Mouse (Mus musculus) gastrocnemius, adult 18-20 months (tissue): ENCODE measurements at regions not wholly inside any gene's neighbourhood (a gene's known extent, or its start where the extent isn't known, plus 50 kb on each side); places are given as distances from the start of the nearest gene placed in this dataset.

Experiments used
- DNase-seq: peaks from one replicate; pipeline ENCODE4 v3.0.0; 2021; ENCODE audit warnings: low spot score

GRCm38 (mm10) chr1:98192671-98193070 lies 97.2 kb upstream of the Pam start:
- no peak for DNase-seq

GRCm38 (mm10) chr1:98192044-98192484 lies 96.6 kb upstream of the Pam start:
- no peak for DNase-seq

GRCm38 (mm10) chr1:98191331-98191730 lies 95.9 kb upstream of the Pam start:
- DNase-seq, result no peak

GRCm38 (mm10) chr1:98190741-98191140 lies 95.3 kb upstream of the Pam start:
- DNase-seq, result no peak

DNA sequence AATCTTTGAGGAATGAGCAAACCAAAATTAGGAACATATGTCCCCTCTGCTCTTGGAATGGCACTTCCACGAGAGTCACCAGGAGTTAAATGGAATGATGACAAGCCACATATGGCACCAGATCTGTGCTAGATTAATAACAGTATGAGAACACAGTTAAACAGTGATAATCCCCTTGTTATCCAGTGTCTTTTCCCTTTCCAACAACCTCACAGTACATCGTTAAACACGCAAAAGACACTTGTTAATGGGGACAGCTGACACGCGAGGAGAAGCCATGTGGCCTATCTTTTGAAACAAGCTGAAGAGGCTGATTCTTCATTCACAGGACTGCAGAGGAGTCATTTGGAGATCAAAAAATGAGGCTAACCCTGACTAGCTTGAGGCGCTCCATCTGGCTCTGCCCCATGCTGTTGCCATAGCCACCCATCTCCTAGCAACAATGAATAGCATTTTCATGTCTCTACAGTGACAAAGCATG lies 94.6 kb upstream of the Pam start:
- DNase-seq, result no peak

DNA sequence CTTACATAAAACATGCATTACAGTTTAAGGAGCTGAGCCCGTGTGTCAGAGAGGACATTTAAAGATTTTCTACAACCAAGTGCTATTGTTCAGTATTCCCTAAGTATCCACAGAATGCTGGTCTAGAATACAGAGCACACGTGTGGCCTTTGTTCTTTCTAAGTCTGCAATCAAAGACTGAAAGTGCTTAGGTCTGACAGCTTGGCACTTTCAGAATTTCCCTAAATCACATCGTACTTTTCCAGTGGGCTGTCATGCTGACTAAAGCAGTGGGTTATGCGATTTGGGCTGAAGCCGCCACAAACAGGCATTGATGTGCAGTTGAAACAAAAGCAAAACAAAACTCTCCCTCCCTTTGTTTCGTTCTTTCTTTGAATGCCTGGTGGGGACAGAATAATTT lies 84.9 kb upstream of the Pam start:
- no peak for DNase-seq

- DNase-seq, result peak; percentile 45
Measured at GRCm38 (mm10) chr1:98179030-98179429, 83.6 kb upstream of the Pam start.

DNA sequence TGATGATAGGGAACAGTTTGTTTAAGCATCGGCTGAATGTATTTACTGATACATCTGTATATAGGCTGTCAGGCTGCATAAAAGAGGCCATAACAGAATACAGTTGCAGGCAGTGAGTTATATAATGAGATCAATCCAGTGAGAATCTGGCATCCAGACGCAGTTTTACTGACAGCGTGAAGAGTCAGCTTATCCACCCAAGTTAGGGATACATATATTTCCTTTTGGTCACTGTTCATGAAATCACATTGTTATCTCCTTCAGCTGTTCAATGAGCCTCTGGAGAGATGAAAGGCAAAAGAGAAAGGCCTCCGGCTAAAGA lies 79.3 kb upstream of the Pam start:
- DNase-seq, result no peak

DNA sequence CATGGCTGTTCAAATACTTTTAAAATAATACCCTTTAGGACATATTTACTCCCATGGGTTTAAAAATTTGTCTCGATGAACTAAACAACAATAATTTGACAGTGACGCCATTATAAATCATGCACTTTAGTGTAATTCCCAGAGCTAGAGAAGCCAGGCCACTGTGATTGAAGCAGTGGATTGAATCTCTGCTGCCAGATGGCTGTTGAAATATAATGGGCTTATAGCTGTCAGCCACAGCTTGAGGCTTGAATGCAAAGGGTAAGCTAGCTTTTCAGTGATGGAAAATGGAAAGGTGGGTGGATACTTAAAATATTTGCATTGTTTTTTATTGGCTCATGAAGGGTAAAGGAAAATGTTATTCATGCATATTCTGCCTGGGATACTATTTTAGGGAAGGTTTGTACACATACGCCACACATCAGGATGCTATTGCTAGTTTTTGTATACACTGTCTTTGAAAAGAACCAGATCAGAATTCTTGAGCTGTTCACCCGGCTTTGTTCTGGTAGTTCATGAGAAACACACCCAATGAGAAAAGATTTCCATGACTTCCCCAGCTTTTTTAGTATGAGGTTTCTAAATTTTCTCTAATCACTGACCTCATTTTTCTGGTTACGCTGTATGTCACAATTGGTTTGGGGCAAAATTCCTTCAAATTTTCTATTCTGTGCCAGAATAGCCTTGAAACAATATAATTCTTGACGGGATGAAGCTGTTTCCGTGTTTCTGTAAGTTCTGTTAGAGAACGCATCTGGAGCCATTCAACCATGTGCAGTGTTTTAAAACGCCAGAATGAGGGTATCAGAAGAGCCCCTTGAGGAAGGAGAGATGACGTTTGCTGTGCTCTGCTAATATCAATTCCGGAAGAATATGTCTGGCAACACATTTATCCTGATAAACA lies 78.7 kb upstream of the Pam start:
- no peak for DNase-seq

- no peak for DNase-seq
Measured at GRCm38 (mm10) chr1:98173431-98173830, 78.0 kb upstream of the Pam start.

GRCm38 (mm10) chr1:98171291-98171690 lies 75.8 kb upstream of the Pam start:
- DNase-seq, result no peak

- no peak for DNase-seq
Measured at GRCm38 (mm10) chr1:98169352-98169751, 73.9 kb upstream of the Pam start.

GRCm38 (mm10) chr1:98167800-98168199 lies 72.4 kb upstream of the Pam start:
- DNase-seq, result no peak

DNA sequence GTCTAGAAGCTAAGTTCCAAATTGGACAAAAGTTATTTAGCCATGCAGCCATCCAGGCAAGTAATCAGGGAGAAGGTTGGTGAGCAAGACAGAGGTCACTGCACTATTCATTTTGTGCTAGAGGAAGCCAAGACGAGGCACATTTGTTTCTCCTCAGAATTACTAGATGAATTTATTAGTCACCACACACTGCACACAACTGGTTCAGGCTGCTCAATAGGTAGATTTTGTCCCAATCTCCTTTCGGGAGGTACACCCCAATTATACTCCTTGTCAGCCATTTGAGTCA lies 67.1 kb upstream of the Pam start:
- DNase-seq, result no peak

DNA sequence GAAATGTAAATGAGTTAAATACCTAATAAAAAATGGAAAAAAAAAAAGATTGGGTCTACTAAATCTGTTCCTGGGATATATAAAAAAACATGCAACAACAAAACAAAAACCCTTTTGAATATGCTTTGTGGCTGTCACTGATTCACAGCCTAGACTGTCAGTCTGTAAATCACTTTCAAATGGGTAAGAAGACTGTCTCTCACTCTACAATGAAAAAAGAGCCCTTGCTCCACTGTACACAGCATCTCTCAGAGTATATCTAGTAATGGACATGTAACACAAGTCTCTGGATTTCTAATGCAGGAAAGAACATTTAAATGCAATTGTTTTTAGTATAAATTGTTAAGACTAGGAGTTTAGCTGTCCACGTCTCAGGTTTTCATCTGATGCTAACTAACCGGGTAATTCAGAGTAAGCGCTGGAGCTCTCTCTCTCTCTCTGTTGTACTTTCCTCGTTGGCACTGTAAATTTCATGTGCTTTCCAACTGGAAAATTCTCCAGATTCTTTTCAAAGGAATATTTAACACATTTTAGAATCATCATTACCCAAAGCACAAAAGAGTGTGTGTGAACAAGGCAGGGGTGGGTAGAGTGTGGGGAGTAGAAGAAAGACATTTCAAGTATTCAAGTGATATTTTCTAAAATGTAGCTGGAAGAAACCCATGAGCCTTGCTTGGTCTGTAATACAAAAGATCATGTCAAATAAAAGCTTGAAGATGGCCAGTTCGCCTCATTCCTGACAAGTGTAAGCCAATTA lies 66.6 kb upstream of the Pam start:
- DNase-seq, result no peak

DNA sequence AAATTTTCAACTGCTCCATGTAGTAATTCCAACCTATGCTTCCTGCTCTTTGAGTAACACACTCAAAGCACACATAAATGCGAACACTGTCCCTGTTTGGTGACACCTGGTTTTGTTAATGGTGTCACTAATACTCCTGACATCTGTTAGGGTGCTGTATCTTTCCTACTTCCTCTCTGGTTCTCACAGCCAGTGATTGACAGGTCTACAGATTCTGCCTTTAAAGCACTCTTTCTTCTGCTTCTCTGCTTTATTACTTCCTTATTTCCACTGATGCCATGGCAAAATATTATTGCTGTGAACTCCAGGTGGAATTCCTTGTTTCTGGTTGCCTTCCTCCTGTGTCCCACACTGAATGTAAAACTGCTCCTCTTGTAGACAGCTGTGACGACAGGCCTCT lies 63.5 kb upstream of the Pam start:
- DNase-seq, result no peak

- DNase-seq, result no peak
Measured at GRCm38 (mm10) chr1:98147361-98147760, 51.9 kb upstream of the Pam start.
